Mouse (Mus musculus) midbrain, embryonic 15.5 days (tissue): ENCODE measurements around the gene H2-T22. TPM values are rescaled to one million over a fixed set of nuclear protein-coding genes. Genes with fewer than 3 reads are reported as not detected.
A peak's percentile ranks its signal among the peaks of the same experiment; 100 is the strongest.
"Not testable (repeated sequence)": the region's sequence is repeated elsewhere in the genome, so short reads cannot be mapped to it uniquely, and the experiment has no call there.

Experiments used
- ATAC-seq: fragments of 200-750 bp; cut with Nextera tagmentation; replicated peaks from 2 replicates; pipeline ENCODE4 v1.8.0; 2017; ENCODE audit warnings: moderate TSS enrichment
- H3K27ac ChIP-seq: fragments of 300-500 bp; sonication (generic); 2 replicates; pipeline ENCODE4 v1.5.1; 2015; ENCODE audit warnings: mild to moderate bottlenecking, inconsistent platforms
- H3K27me3 ChIP-seq: fragments of 300-500 bp; sonication (generic); replicated peaks from 2 replicates; pipeline ENCODE4 v1.6.1; 2015; ENCODE audit warnings: inconsistent platforms
- H3K36me3 ChIP-seq: fragments of 300-500 bp; sonication (generic); replicated peaks from 2 replicates; pipeline ENCODE4 v1.6.1; 2015; ENCODE audit warnings: inconsistent platforms
- H3K4me1 ChIP-seq: fragments of 300-500 bp; sonication (generic); 2 replicates; pipeline ENCODE4 v1.6.1; 2015; ENCODE audit warnings: inconsistent platforms
- H3K4me2 ChIP-seq: fragments of 300-500 bp; sonication (generic); 2 replicates; pipeline ENCODE4 v1.6.1; 2015; ENCODE audit warnings: inconsistent platforms, mild to moderate bottlenecking, moderate library complexity
- H3K4me3 ChIP-seq: fragments of 300-500 bp; sonication (generic); 2 replicates; pipeline ENCODE4 v1.5.1; 2015; ENCODE audit warnings: mild to moderate bottlenecking, inconsistent platforms
- H3K9ac ChIP-seq: fragments of 300-500 bp; sonication (generic); 2 replicates; pipeline ENCODE4 v1.6.1; 2015; ENCODE audit warnings: mild to moderate bottlenecking, inconsistent platforms
- H3K9me3 ChIP-seq: fragments of 300-500 bp; sonication (generic); 2 replicates; pipeline ENCODE4 v1.6.1; 2016; ENCODE audit warnings: inconsistent platforms
- WGBS: fragments of 180-500 bp; shearing (Covaris S2); methylation state at CpG from one replicate; pipeline ENCODE4 v1.1.7; 2015; ENCODE audit warnings: mixed read lengths; 5-methylcytosine and 5-hydroxymethylcytosine counted together
- polyA plus RNA-seq: library from polyadenylated mRNA; unstranded; fragments of >200 nt; fragmentation: Nextera tagmentation; extraction: Ambion mirVana; gene quantifications from 2 replicates; pipeline ENCODE4 v1.2.1, GENCODE M21; 2015

H2-T22 gene
- polyA plus RNA-seq, 1 experiment from 2014 or later, result 6.0 TPM

GRCm38 (mm10) chr17:36040604-36041003 is 1.9 kb downstream of the H2-T22 start:
- not testable (repeated sequence) for H3K36me3 ChIP-seq, H3K4me3 ChIP-seq, ATAC-seq, H3K4me2 ChIP-seq, H3K9me3 ChIP-seq, H3K4me1 ChIP-seq, H3K27me3 ChIP-seq, H3K9ac ChIP-seq, H3K27ac ChIP-seq
- WGBS, result 89% methylated on average over 2 of the region's 2 CpGs

- H3K4me1 ChIP-seq, result peaks cover 12% of the 10 kb centered on the region
- not testable (repeated sequence) for H3K9ac ChIP-seq, H3K4me2 ChIP-seq, H3K4me3 ChIP-seq, H3K36me3 ChIP-seq, ATAC-seq, H3K9me3 ChIP-seq, H3K27me3 ChIP-seq, H3K27ac ChIP-seq
- WGBS, result 88% methylated on average over 13 of the region's 13 CpGs
Observed at GRCm38 (mm10) chr17:36036126-36036525, 6.4 kb downstream of the H2-T22 start.

- not testable (repeated sequence) for H3K27ac ChIP-seq, H3K27me3 ChIP-seq, H3K9ac ChIP-seq, H3K9me3 ChIP-seq, ATAC-seq, H3K4me3 ChIP-seq, H3K4me2 ChIP-seq, H3K36me3 ChIP-seq
- WGBS, result 33% methylated on average over 3 of the region's 3 CpGs
- peaks cover 12% of the 10 kb centered on the region for H3K4me1 ChIP-seq
Observed at GRCm38 (mm10) chr17:36035010-36035638, 7.4 kb downstream of the H2-T22 start.

- WGBS, result 63% methylated on average over 3 of the region's 3 CpGs
- H3K27ac ChIP-seq, H3K27me3 ChIP-seq, H3K4me2 ChIP-seq, ATAC-seq, H3K9ac ChIP-seq, H3K9me3 ChIP-seq, H3K4me3 ChIP-seq, H3K36me3 ChIP-seq: not testable (repeated sequence)
- H3K4me1 ChIP-seq, result peaks cover 12% of the 10 kb centered on the region
Observed at GRCm38 (mm10) chr17:36034524-36034923, 8.0 kb downstream of the H2-T22 start.

GRCm38 (mm10) chr17:36032351-36032875 is 10.1 kb downstream of the H2-T22 start, which contains the start of gene H2-T23:
TSS of gene H2-T23 (minus strand) at chr17:36032855.
- not testable (repeated sequence) for H3K27ac ChIP-seq, H3K9me3 ChIP-seq, H3K27me3 ChIP-seq, H3K36me3 ChIP-seq
- WGBS, result 2% methylated on average over 24 of the region's 25 CpGs
- Histone ChIP-seq H3K9ac (peak within 1 kb of the TSS; percentile 49), H3K4me3 (peak within 1 kb of the TSS; percentile 43), H3K4me1 (peaks cover 12% of the 10 kb centered on the region), H3K4me2 (peak within 1 kb of the TSS; percentile 86)
- peak; percentile 31 for ATAC-seq

- Histone ChIP-seq H3K4me1 (peaks cover 12% of the 10 kb centered on the region), H3K9ac (peak overlapping the region; percentile 49), H3K4me3 (peak overlapping the region; percentile 43), H3K4me2 (peak overlapping the region; percentile 86)
- H3K9me3 ChIP-seq, H3K27me3 ChIP-seq, H3K36me3 ChIP-seq, H3K27ac ChIP-seq: not testable (repeated sequence)
- ATAC-seq, result peak; percentile 77
- WGBS, result under 1% methylated on average over 40 of the region's 40 CpGs
Observed at GRCm38 (mm10) chr17:36031583-36032331, 10.8 kb downstream of the H2-T22 start.

GRCm38 (mm10) chr17:36030703-36031582 is 11.6 kb downstream of the H2-T22 start:
- peak overlapping the region; percentile 27; the same call in 1 of the 2 replicates for H3K9ac ChIP-seq
- peak overlapping the region; percentile 43 for H3K4me3 ChIP-seq
- not testable (repeated sequence) for H3K36me3 ChIP-seq, H3K9me3 ChIP-seq, H3K27me3 ChIP-seq, H3K27ac ChIP-seq
- H3K4me2 ChIP-seq, result peak overlapping the region; percentile 86
- 36% methylated on average over 8 of the region's 8 CpGs for WGBS
- ATAC-seq, result peak; percentile 27; the same call in 1 of the 2 replicates
- H3K4me1 ChIP-seq, result peaks cover 12% of the 10 kb centered on the region

GRCm38 (mm10) chr17:36030046-36030702 is 12.4 kb downstream of the H2-T22 start:
- not testable (repeated sequence) for H3K4me3 ChIP-seq, H3K27me3 ChIP-seq, H3K9me3 ChIP-seq, ATAC-seq, H3K9ac ChIP-seq, H3K4me2 ChIP-seq, H3K27ac ChIP-seq, H3K36me3 ChIP-seq
- 86% methylated on average over 4 of the region's 4 CpGs for WGBS
- peaks cover 12% of the 10 kb centered on the region for H3K4me1 ChIP-seq

- WGBS, result 59% methylated on average over 7 of the region's 7 CpGs
- ATAC-seq, result no peak
- H3K4me3 ChIP-seq, result no peak overlapping the region
Observed at GRCm38 (mm10) chr17:36028879-36029619, 13.5 kb downstream of the H2-T22 start.

GRCm38 (mm10) chr17:36027663-36028062 is 14.9 kb downstream of the H2-T22 start:
- Histone ChIP-seq H3K9ac (no peak overlapping the region), H3K27ac (no peak overlapping the region), H3K4me3 (no peak overlapping the region), H3K9me3 (no peaks in the 10 kb centered on the region), H3K36me3 (no peaks in the 10 kb centered on the region), H3K4me1 (peaks cover 12% of the 10 kb centered on the region), H3K27me3 (no peaks in the 10 kb centered on the region), H3K4me2 (no peak overlapping the region)
- ATAC-seq, result no peak
- WGBS, result 92% methylated on average over 4 of the region's 4 CpGs

More at GRCm38 (mm10) chr17:36028879-36029619, 13.5 kb downstream of the H2-T22 start:
- Histone ChIP-seq H3K9me3 (no peaks in the 10 kb centered on the region), H3K9ac (no peak overlapping the region), H3K27me3 (no peaks in the 10 kb centered on the region), H3K4me1 (peaks cover 12% of the 10 kb centered on the region), H3K27ac (no peak overlapping the region), H3K4me2 (no peak overlapping the region), H3K36me3 (no peaks in the 10 kb centered on the region)

GRCm38 (mm10) chr17:36025901-36026300 is 16.6 kb downstream of the H2-T22 start:
- WGBS, result 84% methylated on average over 4 of the region's 4 CpGs
- H3K27ac ChIP-seq, result no peak overlapping the region
- no peak for ATAC-seq
- H3K9ac ChIP-seq, result no peak overlapping the region
- no peaks in the 10 kb centered on the region for H3K36me3 ChIP-seq
- no peaks in the 10 kb centered on the region for H3K4me1 ChIP-seq
- H3K9me3 ChIP-seq, result no peaks in the 10 kb centered on the region
- H3K4me3 ChIP-seq, result no peak overlapping the region
- no peak overlapping the region for H3K4me2 ChIP-seq
- H3K27me3 ChIP-seq, result no peaks in the 10 kb centered on the region
